Mouse (Mus musculus) ES-Bruce4 (cell line): ENCODE results near the gene Inpp5k. TPM values are rescaled to one million over a fixed set of nuclear protein-coding genes. Genes with fewer than 3 reads are reported as not detected.

Experiments
- H3K27ac ChIP-seq: 2 replicates; pipeline ENCODE4 v1.5.1; 2012; ENCODE audit warnings: low read length, inconsistent platforms; ENCODE audit not compliant: insufficient read depth
- H3K27me3 ChIP-seq: 2 replicates; pipeline ENCODE4 v1.6.1; 2012; ENCODE audit warnings: mild to moderate bottlenecking, low read length, inconsistent platforms; ENCODE audit not compliant: control insufficient read depth, poor library complexity, insufficient read depth, severe bottlenecking
- H3K36me3 ChIP-seq: 2 replicates; pipeline ENCODE4 v1.6.1; 2012; ENCODE audit warnings: inconsistent platforms, mild to moderate bottlenecking, low read length, moderate library complexity; ENCODE audit not compliant: control insufficient read depth, poor library complexity, insufficient read depth, severe bottlenecking
- H3K4me1 ChIP-seq: one replicate; pipeline ENCODE4 v1.8.1; 2011; ENCODE audit warnings: low read length; ENCODE audit not compliant: control insufficient read depth, insufficient read depth
- H3K4me3 ChIP-seq: 2 replicates; pipeline ENCODE4 v1.5.1; 2011; ENCODE audit warnings: low read depth, mild to moderate bottlenecking, low read length
- H3K9ac ChIP-seq: 2 replicates; pipeline ENCODE4 v1.6.1; 2012; ENCODE audit warnings: low read depth, mild to moderate bottlenecking, inconsistent platforms; ENCODE audit not compliant: poor library complexity, severe bottlenecking
- H3K9me3 ChIP-seq: replicated peaks from 2 replicates; pipeline ENCODE4 v1.6.1; 2012; ENCODE audit warnings: mild to moderate bottlenecking, low read length, inconsistent platforms; ENCODE audit not compliant: control insufficient read depth, poor library complexity, insufficient read depth, severe bottlenecking
- CTCF ChIP-seq: IDR thresholded peaks from one replicate; pipeline ENCODE4 v1.8.1; 2011; ENCODE audit warnings: low read depth, low read length
- EP300 ChIP-seq: IDR thresholded peaks from 2 replicates; pipeline ENCODE4 v1.6.1; 2011; ENCODE audit warnings: low read depth, low read length; ENCODE audit not compliant: insufficient read depth
- POLR2A ChIP-seq: IDR thresholded peaks from one replicate; pipeline ENCODE4 v1.8.1; 2011; ENCODE audit warnings: low read length; ENCODE audit not compliant: insufficient read depth
- polyA plus RNA-seq: library from polyadenylated mRNA; stranded (reverse); fragments of >200 nt; gene quantifications from 2 replicates; pipeline ENCODE4 v1.2.4, GENCODE M21; 2011; ENCODE audit warnings: low read depth; ENCODE audit not compliant: missing spikeins, insufficient read depth, insufficient read length

The Inpp5k gene
- polyA plus RNA-seq, 1 experiment = 22.6 TPM

DNA sequence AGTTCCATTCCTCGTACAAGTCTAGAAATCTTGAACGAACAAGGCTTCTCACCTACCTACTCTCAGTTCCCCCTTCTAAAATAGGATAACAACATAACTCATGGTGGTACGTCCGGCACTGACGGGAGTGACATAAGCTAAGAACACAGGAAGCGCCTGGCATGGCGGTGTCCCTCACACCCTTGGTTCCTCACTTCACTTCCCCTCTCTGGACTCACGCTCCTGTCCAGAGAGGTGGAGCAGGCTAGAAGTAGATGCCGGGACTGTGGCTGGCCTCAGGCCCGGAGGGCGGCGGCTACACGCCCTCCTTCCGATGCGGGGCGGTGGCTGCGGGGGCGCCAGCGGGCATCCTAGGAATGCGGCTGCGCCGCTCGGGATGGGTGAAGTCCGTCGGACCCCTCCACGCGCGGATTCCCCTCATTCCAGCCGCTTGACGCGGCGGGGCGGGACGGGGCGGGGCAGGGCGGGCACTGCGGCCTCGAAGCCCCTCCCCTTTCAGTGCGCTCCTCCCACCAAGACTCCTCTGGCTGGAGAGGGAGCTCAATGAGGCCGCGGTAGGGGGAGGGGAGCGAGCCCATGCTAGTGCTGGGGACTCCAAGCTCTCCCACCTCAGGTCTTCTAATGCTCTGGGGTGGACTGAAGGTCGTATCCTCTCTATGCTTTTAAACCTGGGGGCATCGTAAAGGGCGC, 23.1 kb downstream of the Inpp5k start:
- Histone ChIP-seq H3K9me3 (no peaks in the 10 kb centered on the region), H3K27me3 (no peaks in the 10 kb centered on the region), H3K27ac (peak overlapping the region; percentile 62), H3K36me3 (no peaks in the 10 kb centered on the region; the same call in 1 of the 2 replicates), H3K4me1 (peaks cover 8% of the 10 kb centered on the region), H3K4me3 (peak overlapping the region; percentile 69), H3K9ac (peak overlapping the region; percentile 77)
- TF ChIP-seq CTCF (no peak), EP300 (no peak), POLR2A (peak; percentile 27)

DNA sequence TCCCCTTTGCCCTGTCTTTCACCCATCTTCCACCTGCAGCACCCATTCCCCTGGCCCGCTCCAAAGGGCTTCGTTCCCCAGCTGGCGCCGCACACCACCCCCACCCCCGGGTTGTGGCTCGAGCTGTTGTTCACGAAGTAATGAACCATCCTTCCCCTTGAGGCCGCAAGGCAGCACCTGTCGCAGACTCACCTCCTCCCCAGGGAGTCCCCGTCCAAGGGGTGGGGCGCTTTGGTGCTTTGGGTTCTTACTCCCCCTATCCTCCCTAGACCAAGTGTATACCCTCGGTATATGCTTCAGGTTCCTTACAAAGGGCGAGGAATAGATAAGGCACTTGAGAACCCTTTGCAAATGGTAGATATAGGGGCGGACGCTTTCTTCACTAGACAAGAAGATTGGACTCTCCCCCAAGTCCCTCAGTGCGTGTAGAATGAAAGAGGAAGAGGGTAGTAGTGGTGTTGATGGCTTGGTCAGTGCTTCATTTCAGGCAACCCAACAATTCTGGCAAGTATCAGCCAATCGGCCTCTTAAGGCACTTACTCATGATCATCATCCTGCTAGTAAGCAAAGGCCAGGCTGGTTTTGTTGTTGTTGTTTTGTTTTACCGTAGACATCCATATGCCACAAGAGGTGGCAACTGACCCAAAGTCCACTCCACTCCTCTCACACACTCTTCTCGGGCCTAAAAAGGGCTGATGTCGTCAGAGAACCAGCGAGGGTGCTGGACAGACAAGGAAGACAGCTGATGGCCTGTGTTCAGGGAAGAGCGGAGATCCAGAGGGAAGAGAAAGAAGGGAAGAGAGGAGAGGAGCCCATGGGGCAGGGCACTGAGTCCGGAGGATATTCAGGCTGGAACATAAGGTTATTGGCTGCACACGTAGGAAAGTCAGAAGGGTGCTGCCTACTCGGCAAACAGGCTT, 23.9 kb downstream of the Inpp5k start:
- Histone ChIP-seq H3K9ac (peak overlapping the region; percentile 77), H3K27me3 (no peaks in the 10 kb centered on the region), H3K9me3 (no peaks in the 10 kb centered on the region), H3K4me3 (peak overlapping the region; percentile 55), H3K36me3 (no peaks in the 10 kb centered on the region; the same call in 1 of the 2 replicates), H3K4me1 (peaks cover 8% of the 10 kb centered on the region), H3K27ac (peak overlapping the region; percentile 30; the same call in 1 of the 2 replicates)
- TF ChIP-seq CTCF = no peak
- no peak for TF ChIP-seq EP300
- no peak for TF ChIP-seq POLR2A

DNA sequence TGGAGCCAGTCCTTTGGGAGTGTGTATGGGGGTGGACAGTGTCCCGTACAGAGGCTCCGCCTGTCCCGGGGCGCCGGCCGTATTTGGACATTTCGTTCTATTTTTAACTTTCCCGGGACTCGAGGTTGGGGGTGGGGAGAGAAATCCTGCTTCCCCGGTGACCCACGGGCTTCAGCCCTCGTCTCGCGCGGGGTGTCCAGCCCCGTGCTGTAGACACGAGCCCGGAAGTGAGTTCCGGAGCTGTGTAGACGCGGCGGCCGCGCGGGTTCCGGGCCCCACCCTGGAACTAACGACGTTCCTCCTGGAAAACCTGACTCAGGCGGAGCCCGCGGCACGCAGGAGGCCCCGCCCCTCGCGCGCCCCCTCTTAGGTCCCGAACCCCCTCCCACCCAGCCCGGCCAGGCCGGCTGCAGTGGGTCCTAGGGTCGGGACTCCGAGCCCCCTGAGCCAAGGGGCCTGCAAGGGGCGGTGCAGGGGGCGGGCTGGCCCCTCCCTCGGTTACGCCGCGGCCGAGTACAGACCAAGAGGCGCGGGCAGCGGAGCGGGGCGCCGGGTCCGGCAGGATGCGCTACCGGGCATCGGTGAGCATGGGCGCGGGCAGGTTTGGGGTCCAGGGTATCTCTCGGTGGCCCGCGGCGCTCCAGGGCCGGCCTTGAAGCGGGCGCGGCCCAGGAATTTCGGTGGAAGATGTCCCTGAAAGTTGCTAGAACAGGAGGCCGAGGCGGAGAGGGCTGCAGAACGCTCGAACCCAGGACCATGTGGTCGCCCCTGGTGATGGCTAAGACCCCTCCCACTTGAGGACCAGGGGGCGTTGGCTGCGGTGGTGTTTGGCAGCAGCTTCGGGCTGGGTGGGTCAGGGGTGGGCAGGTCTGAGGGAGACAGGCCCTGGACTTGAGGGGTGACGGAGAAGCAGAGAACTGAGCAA, 25.1 kb downstream of the Inpp5k start:
- Histone ChIP-seq H3K9ac (peak overlapping the region; percentile 77), H3K9me3 (no peaks in the 10 kb centered on the region), H3K36me3 (peaks cover 6% of the 10 kb centered on the region), H3K4me1 (peaks cover 8% of the 10 kb centered on the region), H3K27ac (peak overlapping the region; percentile 16; the same call in 1 of the 2 replicates), H3K4me3 (peak overlapping the region; percentile 47), H3K27me3 (no peaks in the 10 kb centered on the region)
- TF ChIP-seq POLR2A (no peak), CTCF (no peak), EP300 (no peak)

DNA sequence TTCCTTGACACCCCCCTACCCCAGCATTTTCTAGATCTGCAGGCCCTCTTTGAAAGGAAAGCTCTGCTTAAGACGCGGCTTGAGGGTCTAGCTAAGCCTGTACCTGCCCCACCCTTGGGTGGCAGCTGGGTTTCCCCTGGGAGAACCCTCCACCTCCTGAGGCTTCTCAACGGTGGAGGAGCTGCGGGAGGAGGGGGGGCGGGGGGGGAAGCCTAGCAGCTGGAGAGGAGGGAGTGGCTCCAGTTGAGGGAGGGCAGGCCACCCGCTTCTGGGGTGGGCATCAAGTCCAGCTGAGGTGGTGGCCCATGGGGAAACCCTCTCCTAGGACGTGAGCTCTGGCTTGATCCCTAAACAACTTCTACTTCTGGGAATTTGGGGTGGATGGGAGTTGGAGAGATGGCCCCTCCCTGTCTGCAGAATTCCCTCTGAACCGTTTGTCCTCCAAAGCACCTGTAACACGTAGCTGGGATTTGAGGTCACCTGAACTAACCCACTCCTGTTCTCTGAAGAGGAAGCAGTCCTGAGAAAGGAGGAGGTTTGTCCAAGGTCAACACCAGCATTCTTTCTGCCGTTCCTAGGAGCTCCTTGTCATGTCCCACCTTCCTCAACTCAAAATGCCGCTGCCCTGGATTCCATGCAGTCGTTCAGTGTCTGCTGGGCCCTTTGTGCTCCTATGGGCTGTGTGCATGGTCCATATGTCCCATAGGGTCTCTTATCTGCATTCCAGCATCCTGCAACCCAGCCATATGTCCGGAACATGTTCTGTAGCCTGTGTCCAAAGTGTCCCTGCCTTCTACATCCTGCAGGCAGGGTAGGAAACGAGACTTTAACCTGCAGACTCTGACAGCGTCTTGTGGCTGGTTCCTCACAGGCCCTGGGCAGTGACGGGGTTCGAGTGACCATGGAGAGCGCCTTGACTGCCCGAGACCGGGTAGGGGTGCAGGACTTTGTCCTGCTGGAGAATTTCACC, 26.1 kb downstream of the Inpp5k start:
- Histone ChIP-seq H3K4me3 (peak overlapping the region; percentile 47), H3K4me1 (peaks cover 8% of the 10 kb centered on the region), H3K9ac (peak overlapping the region; percentile 77), H3K27ac (no peak overlapping the region), H3K9me3 (no peaks in the 10 kb centered on the region), H3K27me3 (no peaks in the 10 kb centered on the region), H3K36me3 (peaks cover 9% of the 10 kb centered on the region)
- no peak for TF ChIP-seq CTCF
- no peak for TF ChIP-seq EP300
- TF ChIP-seq POLR2A = no peak

DNA sequence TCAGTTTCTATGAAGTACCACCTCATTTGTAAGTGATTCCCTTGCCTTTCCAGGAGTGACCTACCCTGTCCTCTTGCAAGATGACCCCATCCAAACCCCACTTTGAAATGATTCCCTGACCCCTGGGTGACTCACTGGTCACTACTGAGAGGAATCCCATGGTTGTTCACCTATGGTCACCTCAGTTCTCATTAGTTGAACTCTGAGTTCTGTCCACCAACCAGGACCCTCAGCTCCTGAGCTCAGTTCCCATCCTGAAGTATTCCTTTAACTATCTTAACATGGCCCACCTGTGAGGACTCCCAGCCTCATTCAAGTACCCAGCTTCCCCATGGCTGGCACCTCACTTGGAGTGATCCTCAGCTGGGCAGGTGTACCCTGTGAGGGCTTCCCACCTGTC, 27.1 kb downstream of the Inpp5k start:
- H3K4me1 ChIP-seq = peaks cover 8% of the 10 kb centered on the region
- no peak overlapping the region for H3K9ac ChIP-seq
- H3K4me3 ChIP-seq = no peak overlapping the region
- H3K27me3 ChIP-seq = no peaks in the 10 kb centered on the region
- no peaks in the 10 kb centered on the region for H3K9me3 ChIP-seq
- TF ChIP-seq EP300 (no peak), POLR2A (no peak), CTCF (no peak)
- no peak overlapping the region for H3K27ac ChIP-seq
- H3K36me3 ChIP-seq = peaks cover 11% of the 10 kb centered on the region
